Mouse (Mus musculus): ENCODE data around the gene Ipo8.

Gene Ipo8

GRCm38 (mm10) chr6:148830748-148831727, at the start of gene Ipo8:
Gene Ipo8 (minus strand): TSS chr6:148831467.
- peak; percentile 92 to 93 for DNase-seq

DNA sequence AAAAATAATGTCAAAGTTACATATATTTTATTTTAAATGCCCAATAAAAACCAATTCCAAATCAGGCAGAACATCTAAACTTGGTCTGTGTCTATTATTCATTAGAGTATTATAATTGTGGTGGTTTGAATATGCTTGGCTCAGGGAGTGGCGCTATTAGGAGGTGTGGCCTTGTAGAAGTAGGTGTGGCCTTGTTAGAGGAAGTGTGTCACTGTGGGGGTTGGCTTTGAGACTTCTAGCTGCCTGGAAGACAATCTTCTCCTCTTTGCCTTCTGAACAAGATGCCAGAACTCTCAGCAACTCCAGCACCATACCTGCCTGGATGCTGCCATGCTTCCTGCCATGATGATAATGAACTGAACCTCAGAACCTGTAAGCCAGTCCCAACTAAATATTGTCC, 42.6 kb upstream of the Ipo8 start:
- DNase-seq = no peak

DNA sequence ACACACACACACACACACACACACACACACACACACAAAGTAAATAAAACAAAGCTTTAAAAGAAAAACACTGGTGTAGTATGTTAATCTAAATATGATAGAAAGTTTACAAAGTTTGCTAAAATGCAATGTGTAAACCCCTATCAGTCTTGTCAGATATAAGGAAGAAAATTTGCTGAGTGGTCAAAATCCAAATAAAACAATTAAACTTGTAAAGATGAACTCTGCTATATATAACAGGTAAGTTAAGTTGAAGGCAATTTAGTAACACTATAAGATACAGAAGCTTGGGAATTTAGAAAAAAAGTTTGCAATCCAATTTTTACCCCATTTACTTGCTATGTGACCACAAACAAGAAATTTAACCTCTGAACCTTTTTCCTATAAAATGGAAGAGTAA, 14.4 kb upstream of the Ipo8 start:
- no peak for DNase-seq

GRCm38 (mm10) chr6:148841760-148842159, 10.5 kb upstream of the Ipo8 start:
- DNase-seq = no peak

GRCm38 (mm10) chr6:148838460-148838859, 7.2 kb upstream of the Ipo8 start:
- no peak for DNase-seq

DNA sequence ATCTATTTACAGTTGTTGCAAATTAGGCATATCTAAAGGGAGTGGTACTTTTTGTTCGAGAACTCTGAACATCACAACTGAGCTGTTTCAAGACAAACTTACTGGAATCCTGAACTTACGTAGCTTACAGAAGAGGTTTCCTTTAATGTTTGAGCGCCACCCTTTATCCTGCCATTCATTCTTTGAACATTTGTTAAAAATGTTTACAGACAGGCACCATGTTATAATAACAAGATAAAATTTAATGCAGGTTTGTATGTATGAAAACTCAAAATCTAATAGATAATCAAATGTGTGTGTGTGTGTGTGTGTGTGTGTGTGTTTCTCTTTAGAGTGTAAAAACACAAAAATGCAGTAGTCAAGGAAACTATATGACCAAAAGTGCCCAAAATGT, 458 bp upstream of the Ipo8 start:
- no peak for DNase-seq

GRCm38 (mm10) chr6:148830355-148830747, 916 bp downstream of the Ipo8 start:
- no peak for DNase-seq

DNA sequence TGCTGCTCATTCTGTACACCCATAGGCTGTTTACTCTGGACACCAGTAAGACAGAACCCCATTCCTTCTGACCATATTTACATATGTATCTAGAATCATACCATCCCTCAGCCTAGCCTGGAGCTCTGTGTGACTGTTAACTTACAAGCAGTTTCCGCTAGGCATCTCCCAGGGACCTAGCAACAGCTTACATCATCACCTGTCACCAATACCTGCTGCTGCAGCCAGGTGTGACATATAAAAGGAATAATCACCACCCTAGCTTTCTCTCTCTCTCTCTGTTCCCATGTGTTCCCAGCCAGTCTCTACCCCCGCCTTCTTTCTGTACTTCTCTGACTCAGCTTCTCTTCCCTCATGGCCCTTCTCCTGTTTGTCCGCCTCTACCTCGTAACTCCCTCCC, 5.1 kb downstream of the Ipo8 start:
- no peak for DNase-seq

GRCm38 (mm10) chr6:148818624-148819343, 12.5 kb downstream of the Ipo8 start:
- DNase-seq = no peak

- no peak for DNase-seq
Observed at GRCm38 (mm10) chr6:148816751-148817150, 14.5 kb downstream of the Ipo8 start.

GRCm38 (mm10) chr6:148811117-148811516, 20.1 kb downstream of the Ipo8 start:
- DNase-seq = no peak

DNA sequence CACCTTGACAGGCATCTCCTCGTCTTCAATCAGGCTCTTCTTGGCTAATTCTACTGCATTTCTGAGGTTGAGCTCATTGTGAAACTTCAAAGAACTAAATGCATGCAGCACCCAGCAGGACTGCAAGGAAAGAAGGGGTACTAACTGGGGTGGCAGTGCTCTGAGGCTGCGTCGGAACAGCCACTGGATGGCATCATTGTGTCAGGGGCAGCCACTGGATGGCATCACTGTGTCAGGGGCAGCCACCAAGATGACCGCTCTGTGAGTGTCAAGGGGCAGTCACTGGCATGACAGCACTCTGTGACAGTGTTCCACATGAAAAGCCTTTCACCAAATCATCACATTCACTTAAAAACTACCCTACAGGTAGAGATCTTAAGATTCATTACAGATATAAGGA, 31.5 kb downstream of the Ipo8 start:
- no peak for DNase-seq

DNA sequence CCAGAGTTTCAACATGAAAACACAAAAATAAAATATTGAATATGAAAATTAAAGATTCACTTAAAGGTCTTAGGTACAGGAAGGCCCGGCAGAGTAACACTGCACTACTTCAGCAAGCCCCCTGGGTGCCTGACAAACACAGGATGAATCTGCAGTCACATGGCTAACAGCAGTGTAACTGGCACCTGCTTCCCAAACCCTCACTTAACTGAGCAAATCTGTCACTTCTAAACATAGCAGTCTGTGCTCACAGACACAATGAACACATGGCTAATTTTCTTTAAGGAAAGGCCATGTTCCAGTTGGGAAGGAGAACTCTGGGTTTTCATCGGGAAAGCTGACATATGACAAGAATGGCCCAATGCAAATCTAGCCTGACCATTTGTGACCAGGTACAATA, 36.1 kb downstream of the Ipo8 start:
- DNase-seq = no peak

- DNase-seq = no peak
Observed at GRCm38 (mm10) chr6:148789010-148789673, 42.1 kb downstream of the Ipo8 start.

DNA sequence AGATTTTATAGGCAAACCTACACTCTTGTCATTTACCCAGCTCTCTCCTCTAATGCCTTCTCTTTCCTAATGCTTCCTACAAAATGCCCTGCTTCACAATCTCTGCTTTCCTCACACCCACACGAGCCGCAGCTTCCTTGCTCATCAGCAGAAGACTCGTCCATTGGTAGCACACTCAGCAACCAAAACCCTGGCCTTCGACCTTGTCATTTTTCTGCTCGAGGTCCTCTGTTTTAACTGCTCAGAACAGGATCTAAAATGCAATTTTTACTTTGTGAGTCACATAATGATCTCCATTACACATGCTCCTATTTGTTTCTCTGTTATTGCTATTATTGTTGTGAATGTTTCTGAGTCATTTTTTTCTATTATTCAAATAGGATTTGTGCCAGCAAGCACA, 45.1 kb downstream of the Ipo8 start:
- DNase-seq = no peak

DNA sequence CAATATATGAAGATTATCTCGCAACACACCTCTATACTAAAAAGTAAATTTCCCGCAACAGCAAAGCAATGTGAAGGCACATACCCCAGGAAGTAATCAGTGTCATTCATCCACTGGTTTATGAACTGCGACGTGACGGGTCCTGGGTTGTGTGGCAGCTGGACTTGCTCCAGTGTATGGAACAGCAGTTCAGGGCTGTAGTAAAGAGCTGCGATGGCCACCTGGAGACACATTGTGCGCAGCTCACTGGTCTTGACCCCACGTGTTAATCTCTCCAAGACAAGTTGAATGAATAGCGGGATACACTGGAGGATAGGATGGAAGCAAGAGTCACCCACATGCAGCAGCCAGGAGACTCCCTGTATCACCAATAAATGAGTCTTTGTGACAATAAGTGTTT, 46.8 kb downstream of the Ipo8 start:
- DNase-seq = no peak

- DNase-seq = no peak
Observed at GRCm38 (mm10) chr6:148776236-148776635, 55.0 kb downstream of the Ipo8 start.

- DNase-seq = no peak
Observed at GRCm38 (mm10) chr6:148771423-148771822, 59.8 kb downstream of the Ipo8 start.

DNA sequence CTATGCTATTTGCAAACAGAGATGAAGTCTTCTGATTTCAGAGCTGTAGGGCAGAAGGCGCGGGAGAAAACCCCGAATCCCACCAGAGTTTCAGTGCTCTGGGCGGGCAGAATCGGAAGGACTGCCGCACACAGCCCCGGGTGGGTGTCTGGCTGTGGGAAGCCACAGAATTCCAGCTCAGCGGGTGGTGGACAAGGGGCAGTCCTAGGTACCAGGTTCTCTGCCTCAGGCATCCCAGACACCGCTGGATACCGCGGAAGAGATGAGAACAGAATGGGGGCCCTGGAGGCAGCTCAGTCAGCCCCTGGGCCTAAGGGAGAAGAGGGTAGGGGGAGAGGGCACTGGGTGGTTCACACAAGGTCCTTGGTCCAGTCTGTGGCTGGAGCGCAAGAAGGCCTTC, 62.8 kb downstream of the Ipo8 start:
- DNase-seq = no peak

GRCm38 (mm10) chr6:148767228-148767627, 64.0 kb downstream of the Ipo8 start:
- DNase-seq = no peak

- DNase-seq = no peak
Observed at GRCm38 (mm10) chr6:148761967-148762712, 69.1 kb downstream of the Ipo8 start.

DNA sequence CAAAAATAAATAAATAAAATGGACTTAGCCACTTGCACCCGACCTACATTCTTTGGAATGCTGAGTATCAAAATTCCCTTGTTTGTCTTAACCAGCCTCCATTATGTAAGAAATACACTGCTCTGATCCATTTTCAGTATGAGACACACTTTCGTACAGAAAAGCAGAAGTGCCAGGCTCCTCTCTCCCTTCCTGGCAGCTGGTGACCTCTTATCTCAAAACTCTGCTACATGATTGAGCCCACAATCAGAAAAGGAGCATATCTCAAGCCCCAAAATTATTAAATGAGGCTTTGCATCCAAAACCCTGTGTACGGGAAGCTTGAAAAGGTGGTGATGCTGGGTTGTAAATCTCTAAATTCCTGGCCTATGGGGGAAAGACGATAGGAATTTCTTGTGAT, 69.8 kb downstream of the Ipo8 start:
- DNase-seq = no peak

DNA sequence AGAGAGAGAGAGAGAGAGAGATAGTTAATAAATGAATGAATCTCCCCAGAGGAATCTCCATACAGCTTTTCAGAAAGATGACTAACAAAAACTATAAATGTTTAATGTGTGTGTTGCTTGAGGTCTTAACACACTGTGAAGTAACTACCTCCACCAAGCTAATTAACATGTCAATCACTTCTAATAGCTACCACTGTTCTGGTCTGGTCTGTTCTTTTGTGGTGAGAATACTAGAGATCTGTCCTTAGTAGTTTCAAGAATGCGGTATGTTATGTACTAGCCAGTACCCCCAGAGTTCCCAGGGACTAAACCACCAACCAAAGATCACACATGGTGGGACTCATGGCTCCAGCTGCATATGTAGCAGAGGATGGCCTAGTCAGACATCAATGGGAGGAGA, 74.7 kb downstream of the Ipo8 start:
- no peak for DNase-seq
